ENCODE assay signal across 27 mouse cellular contexts in genomic region chrX:162520374-162520773, GRCm38 (mm10).
DNase-seq lines count a peak whose midpoint lies in the region; ATAC-seq and TF ChIP-seq lines count a peak whose summit lies in the region.
"Had no signal": no experiment of that assay in that cellular context is flagged by ENCODE, and none has a peak within 500 bp of the region (broad histone marks: within the 10 kb centered on the region; RNA-seq: fewer than 3 reads in every experiment).

No protein-coding gene starts in this region.

- 0 out of 2 replicates have a peak overlapping the region, but pooled peaks have one; percentile 61 for H3K27ac ChIP-seq in layer of hippocampus, adult 2 months
- H3K27ac ChIP-seq: embryonic facial prominence, embryonic 10.5 days; embryonic facial prominence, embryonic 13.5 days; forebrain, embryonic 10.5 days; forebrain, embryonic 13.5 days; heart, adult 2 months; heart, embryonic 10.5 days; heart, embryonic 13.5 days; hindbrain, embryonic 14.5 days; hindbrain, postnatal 0 days had no signal

- TF ChIP-seq CTCF in layer of hippocampus, adult 2 months (conservative IDR thresholded peaks at IDR 0.05): no peak

- peak; percentile 72 for ATAC-seq in common myeloid progenitor, adult 5-6 weeks (replicated peaks; ENCODE audit: low read depth, poor library complexity, severe bottlenecking)
- peak; percentile 98 for ATAC-seq in megakaryocyte-erythroid progenitor cell, adult 5-6 weeks (replicated peaks; ENCODE audit: low FRiP score, low TSS enrichment, poor library complexity, severe bottlenecking)
- ATAC-seq: activated CD4-positive, CD25-positive, alpha-beta regulatory T cell, adult 4 months; forebrain, embryonic 13.5 days; forebrain, embryonic 16.5 days; inflammation-experienced regulatory T-cells, adult 6 months; intestine, embryonic 16.5 days had no signal

- no peak for DNase-seq in layer of hippocampus, adult 2 months (ENCODE audit: low spot score in 2 of 2)
- no peak for DNase-seq in layer of hippocampus, postnatal 14 days (ENCODE audit: low spot score in 2 of 2)
- DNase-seq in kidney, postnatal 36 days: no peak
- DNase-seq in cerebellum, adult 9-11 months: no peak
- DNase-seq: cerebellum, adult 11-12 months; cerebellum, adult 8-10 months; cerebellum, postnatal 14 days; embryo, embryonic 11 days; gastrocnemius, postnatal 10 days; gastrocnemius, postnatal 36 days; heart, adult 2 months; heart, postnatal 14 days; heart, postnatal 4 days had no signal

- H3K4me3 ChIP-seq in layer of hippocampus, adult 2 months: no peak overlapping the region
- H3K4me3 ChIP-seq: embryonic facial prominence, embryonic 10.5 days; embryonic facial prominence, embryonic 13.5 days; forebrain, embryonic 10.5 days; forebrain, embryonic 13.5 days; heart, adult 2 months; heart, embryonic 10.5 days; heart, embryonic 13.5 days had no signal
